Mouse (Mus musculus) right cerebral cortex, adult 18-20 months (tissue): ENCODE data around the gene Rplp0.
"Not testable (repeated sequence)": the region's sequence is repeated elsewhere in the genome, so short reads cannot be mapped to it uniquely, and the experiment has no call there.

Source experiments
- DNase-seq: peaks from one replicate; pipeline ENCODE4 v3.0.0; 2022; ENCODE audit warnings: mixed read lengths

Gene Rplp0

DNA sequence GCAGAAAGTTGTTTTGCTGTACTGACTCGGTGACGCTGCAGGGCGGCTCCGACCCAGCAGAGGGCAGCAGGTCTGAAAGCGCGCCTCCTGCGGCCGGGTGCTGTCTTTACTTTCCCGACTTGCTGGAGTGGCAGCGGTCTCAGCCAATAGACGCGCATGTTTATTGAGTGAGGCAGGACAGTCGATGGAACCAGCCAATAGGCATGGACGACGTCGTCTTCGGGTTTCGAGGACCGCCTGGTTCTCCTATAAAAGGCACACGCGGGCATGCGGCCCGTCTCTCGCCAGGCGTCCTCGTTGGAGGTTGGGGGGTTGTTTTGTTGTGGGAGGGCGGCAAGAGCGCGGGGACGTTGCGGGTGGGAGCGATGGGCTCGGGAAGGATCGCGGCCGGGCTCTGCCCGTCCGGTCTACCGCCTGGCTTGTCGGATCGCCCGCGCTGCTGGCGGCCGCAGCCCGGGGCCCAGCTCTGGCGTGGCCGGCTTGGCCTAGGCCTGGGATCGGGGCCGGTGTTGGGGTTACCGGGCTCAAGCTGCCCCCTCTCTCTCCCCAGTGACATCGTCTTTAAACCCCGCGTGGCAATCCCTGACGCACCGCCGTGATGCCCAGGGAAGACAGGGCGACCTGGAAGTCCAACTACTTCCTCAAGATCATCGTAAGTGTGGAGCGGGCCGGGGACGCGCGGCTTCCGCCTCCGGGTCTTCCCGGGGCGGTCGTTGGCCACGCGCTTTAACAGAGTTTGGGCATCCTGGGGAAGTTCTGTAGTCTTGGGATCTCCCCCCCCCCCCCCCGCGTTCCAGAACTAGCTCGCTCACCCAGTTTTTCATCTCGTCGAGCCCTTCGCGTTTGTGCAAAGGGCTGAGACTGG lies at the start of gene Rplp0:
Gene Rplp0, plus strand, starts transcription at position 231 of the 865 bp plus-strand sequence.
- DNase-seq, result peak; percentile 100

DNA sequence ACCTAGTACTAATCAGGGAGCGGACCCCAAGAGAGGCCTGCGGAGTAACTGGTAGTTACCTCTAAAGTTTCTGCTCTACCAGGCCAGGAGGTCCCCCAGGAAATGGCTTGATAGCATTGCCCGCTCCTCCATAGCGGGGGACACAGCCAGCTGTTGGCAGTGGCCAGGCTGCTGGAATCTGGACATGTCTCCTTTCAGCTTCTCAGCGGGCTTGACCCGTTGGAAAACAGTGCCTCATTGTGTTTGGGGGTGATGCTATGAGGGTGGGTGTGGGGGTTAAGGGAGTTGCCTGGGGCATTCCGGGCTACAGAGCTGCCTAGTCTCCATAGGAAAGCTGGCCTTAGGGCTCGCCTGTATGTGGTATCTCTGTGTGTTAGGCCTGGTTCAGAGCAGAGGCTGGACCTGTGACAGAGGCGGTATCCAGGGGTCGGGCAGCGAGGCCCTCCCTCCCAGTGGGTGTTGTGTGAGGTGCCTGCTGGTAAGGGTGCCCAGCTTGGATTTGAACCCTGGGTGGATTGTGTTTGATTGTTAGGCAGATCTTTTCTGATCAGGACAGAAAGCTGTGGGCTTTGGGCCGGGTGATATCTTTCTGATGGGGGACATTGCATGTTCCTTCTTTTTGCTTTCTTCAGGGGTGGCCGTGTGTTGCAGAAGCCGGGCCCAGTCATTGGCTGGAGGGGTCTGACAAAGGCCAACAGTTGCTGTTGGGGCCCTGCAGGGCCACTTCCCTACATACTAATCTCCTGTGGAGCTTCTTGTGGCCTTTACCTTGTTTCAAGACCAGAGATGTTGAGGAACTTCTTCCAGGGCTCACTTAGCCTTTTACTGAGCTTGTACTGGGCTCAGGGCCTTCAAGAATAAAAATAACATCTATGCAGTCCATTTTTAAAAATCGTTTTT lies 49.2 kb upstream of the Rplp0 start:
- no peak for DNase-seq

DNA sequence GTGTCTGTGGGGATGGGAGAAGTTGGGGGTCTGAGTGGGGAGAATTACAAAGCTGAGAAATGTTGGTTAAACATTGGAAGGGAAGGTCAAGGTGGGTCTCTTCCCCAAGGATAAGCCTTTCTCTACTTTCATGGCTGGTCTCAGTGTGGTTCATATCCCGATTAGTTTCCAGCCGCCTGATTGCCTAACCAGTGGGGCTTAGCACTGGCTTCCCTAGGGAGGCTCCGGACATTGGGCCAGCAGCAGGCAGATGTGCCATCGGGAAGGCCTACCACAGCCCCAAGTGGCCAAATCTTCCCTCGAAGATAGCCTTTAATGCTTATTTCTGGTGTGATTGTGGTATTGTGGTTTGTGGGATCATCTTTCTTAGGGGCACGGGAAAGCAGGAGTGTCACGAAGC lies 46.9 kb upstream of the Rplp0 start:
- no peak for DNase-seq

DNA sequence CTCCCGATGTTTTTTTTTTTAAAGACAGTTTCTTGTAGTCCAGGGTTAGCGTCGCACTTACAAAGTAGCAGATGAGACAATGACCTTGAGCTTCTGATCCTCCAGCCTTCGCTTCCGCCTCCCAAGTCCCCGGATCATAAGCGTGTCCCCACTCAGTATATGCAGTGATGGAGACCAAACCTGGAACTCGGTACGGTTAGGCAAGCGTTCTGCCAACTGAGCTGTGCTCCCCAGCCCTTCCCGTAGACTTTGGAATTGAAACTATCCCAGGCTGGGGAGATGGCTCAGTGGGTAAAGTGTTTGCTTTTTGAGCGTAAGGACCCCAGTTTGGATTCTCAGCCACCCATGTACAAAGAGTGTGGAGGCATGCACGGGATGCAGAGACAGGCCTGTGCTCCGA lies 46.0 kb upstream of the Rplp0 start:
- no peak for DNase-seq

DNA sequence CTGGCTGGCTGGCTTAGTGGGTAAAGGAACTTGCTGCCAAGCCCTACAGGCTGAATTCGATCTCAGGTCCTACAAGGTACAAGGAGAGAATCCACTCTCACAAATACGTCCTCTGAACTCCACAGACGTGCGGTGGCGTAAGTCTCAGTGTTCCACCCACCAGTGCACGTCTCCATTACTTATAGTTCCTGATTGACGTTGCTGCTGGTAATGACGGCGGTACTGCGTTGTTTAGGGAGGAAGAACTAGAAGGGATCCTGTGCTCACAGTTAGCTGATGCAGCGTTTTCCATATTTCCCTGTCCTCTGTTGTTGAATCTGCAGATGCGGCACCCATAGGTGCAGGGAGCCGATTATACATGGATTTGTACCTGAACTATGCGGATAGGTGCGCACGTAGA lies 45.5 kb upstream of the Rplp0 start:
- DNase-seq, result no peak

DNA sequence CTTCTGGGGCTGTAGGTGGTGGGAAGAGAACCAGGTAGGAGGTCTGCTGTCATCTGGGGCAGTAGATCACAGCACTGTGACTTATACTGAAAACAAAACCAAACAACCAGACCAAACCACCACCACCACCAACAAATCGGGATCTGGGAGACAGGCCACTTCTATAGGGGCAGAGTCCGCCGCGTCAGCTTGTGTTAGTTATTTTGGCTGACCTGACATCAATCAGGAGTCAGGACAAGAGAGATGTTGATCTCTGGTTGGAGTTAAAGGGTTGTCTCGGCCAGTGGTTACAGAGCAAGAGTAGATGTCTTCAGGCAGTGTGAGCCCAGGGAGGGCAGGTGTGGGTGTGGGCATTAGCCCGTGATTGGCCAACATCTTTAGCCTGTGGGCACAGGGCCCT lies 44.9 kb upstream of the Rplp0 start:
- DNase-seq, result no peak

DNA sequence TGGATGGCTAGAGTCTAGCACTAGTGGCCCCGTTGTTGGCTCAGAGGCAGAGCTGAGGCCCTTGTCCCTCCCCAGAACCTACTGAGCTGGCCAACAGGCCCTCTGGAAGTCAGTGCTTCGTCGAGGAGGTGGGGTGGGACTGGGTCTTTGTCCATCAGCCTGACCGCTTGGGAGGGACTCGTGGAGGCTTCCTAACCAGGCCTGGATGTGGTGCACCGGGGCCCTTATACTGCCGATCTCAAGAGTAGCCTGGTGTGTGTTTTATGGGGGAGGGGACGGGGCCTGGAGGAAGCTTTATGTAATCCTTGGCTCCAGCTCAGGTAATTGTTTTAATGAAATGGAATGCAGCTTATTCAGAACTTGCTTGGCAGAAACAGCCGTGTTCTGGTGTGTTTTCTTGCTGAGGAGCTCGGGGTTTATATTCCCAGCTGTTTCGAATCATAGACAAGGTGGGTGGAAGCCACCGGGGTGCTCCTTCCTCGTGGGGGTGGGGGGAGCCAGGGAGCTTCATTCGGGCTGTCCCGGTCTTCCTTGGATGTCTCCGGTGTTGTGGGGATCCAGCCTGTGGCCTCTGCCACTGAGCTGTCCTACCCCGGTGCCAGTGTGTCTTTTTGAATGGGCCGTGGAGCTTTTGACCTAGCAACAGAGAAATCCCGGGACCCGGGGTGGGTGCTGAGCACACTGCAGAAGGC lies 44.2 kb upstream of the Rplp0 start:
- no peak for DNase-seq

DNA sequence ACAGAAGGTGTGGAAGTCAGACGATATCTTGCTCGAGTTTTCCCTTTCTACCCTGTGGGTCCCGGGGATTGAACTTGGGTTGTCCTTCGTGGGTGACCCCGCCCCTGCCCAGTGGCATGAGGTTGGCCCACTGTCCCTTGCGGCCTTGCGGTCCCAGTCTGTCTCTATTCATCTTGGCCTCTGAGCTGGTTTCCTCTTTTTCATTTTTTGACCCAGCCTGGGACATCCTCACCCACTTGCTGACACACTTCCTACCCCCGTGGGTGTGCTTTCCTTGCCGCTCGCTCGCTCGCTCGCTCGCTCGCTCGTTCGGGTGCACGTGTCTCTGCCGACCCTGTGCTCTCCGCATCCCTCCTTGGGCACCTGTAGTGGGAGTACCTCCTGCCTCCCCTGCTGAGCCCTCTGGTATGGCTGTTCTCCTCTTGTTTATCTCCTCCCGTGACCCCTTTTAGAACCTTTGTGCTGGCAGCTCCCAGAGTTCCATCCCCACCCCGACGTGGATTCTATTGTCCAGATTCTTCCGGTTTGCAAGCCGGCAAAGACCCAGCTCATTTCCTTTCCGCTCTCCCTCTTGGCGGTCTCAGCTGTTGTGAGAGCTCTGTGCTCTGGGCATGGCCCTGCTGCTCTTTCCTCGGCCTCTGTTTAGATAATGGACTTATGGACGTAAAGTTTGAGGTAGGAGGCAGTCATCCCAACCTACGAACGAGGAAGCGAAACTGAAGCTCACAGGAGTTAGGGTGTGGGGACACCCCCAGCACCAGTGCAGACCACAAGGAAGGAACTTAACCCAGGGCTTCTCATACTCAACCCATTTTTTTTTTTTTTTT lies 43.0 kb upstream of the Rplp0 start:
- no peak for DNase-seq

DNA sequence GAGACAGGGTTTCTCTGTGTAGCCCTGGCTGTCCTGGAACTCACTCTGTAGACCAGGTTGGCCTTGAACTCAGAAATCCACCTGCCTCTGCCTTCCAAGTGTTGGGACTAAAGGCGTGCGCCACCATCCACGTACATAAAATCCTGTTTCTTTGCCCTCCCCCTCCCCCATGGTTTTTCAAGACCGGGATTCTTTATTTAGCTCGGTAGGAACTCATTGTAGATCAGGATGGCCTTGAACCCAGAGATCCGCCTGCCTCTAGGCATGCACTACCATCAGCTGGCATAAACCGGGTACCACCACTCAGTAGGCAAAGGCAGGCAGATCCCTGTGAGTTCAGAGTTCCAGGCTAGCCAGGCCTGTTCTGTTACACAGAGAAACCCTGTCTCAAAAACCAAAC lies 42.4 kb upstream of the Rplp0 start:
- DNase-seq, result no peak

DNA sequence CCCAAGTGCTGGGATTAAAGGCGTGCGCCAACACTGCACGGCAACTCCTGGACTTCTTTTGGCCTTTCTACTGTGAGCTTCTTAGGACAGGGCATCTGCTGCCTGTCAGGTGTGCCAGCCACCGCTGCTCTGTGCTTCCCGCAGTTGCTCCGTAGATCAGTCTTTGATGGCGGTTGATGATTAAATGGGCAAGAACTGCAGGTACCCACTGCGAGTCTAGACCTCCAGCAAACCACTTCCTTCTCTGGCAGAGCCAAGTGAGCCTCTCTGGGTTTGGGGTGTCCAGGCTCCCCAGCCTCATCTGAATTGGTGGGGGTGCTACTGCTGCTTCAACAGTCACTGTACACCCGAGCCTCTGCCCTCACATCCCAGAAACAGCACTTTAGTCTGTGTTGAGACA lies 41.8 kb upstream of the Rplp0 start:
- no peak for DNase-seq

DNA sequence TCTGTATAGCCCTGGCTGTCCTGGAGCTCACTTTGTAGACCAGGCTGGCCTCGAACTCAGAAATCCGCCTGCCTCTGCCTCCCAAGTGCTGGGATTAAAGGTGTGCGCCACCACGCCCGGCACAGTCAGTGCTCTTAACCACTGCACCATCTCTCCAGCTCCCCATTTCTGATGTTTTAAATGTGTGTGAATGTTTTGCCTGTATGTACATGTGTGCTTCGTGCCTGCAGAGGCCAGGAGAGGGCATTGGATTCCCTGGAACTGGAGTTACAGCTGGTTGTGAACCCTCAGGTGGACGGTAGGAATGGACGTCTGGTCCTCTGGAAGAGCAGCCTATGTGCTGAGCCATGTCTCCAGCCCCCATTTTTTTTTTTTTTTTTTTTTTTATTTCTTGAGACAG lies 41.1 kb upstream of the Rplp0 start:
- DNase-seq, result not testable (repeated sequence)

DNA sequence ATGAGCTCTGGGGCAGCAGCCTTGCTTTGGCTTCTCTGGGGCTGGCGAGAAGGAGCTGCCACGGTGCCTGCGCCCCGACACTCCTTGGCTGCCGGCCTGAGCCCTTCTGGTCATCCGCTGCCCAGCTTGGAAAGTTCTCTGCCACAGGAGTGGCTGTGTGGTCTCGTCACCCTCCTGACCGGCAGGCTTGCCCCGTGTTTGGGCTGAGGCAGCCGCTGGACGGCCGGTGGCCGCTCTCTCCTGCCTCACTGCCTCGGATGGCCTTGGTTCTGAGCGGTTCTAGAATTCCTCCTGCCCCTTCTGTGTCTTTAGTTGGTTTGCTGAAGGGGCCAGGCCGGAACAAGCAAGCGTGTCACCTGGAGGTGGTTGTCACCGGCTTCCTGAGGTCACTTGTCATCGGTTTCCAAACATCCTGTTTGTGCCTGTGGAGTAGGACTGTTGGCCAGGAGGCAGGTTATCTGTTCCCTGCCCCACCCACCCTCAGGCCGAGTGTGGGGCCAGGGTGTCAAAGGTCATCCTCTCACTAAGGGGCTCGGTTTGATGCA lies 38.9 kb upstream of the Rplp0 start:
- no peak for DNase-seq

DNA sequence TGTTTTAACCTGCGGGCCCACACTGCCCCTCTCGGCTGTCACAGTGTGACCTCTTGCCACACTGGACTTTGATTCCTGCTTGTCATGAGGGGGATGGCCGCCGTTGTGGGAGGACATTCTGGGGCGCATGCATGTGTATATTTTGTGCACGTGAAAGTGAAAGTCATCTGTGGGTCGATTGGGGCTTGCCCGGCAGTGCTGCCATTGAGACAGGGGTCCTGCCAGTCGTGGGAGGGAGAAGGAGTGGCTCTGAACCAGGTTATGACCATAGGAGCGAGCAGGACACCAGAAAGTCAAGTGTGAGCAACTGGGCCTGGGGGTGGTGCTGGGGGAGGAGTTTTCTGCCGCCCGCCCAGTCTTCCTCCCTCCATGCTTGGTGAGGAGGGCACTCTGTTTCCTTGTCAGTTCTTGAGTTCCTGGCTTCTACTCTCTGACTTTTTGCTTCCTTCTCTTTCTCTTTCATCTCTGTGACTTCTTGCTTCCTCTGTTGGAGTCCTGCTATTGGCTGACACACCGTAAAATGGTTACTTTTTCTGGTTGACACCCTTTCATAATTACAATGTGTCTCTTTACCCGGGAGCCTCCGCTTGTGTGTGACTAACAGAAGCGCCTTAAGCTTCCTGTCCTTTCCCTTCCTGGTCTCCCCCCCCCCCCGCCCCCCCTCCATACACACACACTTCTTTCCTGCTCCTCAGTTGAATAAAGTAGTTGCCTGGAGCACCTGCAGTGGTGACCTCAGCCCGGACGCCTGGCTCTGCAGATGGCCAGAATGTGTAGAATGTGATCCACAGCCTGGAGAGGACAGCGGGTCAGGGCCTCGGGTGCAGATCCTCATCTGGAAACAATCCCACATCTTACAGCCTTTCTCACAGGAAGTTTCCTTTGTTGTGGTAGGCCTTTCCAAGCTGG lies 37.5 kb upstream of the Rplp0 start:
- no peak for DNase-seq

DNA sequence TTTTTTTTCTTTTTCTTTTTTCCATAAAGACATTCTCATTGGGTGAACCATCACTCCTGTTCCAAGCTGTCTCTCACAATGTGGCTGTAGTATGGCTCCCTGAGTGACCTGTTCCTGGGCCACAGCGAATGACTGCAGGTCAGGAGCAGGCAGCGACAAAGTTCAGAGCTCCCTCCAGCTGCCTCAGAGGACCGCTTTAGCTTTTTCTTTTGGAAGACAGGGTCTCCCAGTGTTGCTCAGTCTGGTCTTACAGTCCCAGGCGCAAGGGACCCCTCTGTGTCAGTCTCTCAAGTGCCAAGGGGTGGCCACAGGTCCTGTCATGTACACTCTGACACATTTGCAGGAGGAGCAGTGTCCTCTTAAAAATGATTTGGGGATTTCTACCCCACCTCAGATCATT lies 36.7 kb upstream of the Rplp0 start:
- no peak for DNase-seq

DNA sequence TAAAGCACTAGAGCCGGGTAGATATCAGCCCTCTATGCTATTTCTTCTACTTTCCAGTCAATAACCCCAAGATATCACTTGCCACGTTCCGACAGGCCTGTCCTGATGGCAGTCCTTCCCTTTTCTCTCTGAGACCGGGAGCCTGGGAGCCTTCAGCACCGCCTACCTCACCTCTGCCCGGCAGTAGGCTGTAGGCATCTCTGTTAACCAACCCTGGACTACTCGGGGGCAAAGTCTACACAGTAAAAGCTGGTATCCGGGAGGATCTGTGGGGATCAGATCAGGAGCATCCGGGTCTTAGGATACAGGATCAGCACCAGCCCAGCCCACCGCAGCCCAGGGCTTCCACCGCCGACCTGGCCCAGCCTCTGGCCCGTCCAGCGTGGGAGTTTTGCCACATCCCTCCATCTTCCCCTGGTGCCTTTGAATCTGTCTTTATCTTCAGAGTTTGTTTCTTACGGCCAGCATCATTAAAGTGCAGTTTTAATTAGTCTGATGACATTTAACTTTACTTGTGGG lies 36.2 kb upstream of the Rplp0 start:
- no peak for DNase-seq

DNA sequence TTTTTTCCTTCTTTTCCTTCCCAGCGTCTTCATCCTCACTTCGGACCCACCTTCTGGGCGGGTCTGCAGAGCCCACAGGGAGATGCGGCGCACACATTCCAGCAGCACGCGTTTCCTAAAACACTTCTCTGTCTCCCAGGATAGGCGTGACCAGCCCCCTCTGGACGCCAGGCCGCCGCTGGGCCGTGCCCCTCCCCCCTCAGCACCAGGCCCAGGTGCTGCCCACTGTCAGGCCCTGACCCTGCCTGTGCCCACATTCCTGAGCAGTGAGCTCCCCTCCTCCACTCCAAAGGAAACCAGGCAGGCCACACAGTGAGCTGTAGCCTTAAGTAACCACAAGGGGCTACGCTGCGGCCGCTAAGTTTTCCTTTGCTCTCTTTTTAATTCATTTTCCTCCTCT lies 35.3 kb upstream of the Rplp0 start:
- DNase-seq, result no peak

DNA sequence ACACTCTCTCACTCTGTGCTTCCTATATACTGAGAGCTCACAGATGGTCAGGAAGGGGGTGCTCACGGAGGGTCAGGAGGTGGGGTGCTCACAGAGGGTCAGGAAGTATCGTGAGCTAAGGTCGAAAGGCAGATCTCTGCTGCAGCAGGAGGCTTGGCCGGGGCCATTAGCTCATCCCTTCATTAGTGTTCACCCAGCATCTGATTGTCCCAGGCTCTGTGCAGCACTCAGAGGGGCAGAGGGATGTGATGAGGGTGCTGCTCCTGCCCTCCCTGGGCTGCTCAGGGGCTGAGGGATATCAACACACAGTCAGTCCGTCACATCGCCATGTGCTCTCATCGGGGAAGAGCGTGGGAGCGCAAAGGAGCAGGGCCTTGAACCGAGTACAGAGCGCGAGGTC lies 34.8 kb upstream of the Rplp0 start:
- no peak for DNase-seq

DNA sequence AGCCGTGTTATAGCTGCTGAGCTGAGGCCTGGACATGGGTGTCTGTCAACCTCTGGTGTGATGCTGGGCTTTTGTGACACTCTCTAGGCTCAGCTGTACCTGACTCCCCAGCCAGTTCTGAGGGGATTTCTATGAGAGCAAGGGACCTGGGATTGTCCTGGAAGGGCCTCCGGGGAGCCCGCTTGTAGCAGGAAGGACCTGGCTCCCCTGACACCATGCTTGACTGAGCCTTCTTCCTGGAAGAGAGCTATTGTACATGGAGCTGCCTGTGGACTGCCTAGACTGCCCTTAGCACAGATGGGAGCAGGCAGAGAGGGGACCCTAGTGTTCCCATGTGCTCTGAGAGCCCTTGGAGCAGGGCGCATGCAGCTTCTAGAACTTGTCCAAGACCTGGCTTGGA lies 33.9 kb upstream of the Rplp0 start:
- DNase-seq, result no peak

DNA sequence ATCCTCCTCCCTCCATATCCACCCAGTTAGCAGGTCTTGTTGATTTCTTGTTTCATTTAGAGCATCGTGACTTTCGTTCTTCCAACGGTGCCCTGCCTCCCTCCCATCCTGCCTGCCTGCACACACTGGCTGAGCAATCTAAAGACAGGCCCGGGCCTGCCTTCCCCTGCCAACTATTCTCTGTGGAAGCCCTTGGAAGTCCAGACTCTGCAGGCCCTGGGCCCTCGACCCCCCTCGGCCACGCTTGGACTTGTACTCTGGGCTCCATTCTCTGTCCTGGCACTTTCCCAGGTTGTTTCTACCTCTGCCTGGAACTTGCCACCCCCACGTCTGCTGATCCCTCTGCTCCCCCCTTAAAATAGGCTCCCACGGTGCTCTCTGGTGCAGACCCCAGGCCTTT lies 33.3 kb upstream of the Rplp0 start:
- DNase-seq, result no peak

DNA sequence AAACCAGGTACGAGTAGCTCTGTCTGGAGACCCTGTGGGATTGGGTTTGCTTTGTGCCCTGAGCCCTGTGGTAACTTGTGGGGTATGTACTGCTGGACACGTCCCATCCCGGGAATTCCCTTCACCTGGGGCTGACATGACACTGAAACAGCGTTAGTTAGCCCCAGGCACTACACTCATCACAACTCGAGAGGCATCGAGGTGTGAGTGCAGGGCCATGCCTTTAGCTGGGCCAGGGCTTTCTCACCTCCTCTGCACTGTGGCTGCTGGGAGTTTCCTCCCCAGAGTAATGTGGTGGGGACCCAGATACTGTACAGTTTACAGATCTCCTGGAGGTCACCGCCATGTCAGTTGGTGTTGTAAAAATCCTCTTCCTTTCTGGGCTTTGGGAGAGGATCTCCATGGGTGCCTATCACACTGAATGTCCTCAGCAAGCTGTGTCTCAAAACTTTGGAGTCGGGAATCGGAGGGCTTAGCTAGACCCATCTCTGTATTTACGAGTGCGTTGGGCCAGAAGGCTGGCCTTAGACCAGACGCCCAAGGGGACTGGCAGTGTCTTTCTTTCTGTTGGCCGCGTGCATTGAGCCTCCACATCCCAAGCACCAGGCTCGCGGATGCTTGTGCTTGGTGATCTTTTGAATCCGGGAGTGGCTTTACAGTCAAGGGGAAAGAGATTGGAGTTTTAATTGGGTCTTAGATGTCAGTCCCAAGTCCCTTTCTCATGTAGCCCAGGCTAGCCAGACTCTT lies 32.6 kb upstream of the Rplp0 start:
- no peak for DNase-seq
